Mouse (Mus musculus): ENCODE results near the gene Tcp1.
A peak's percentile ranks its signal among the peaks of the same experiment; 100 is the strongest.
"Not testable (repeated sequence)": the region's sequence is repeated elsewhere in the genome, so short reads cannot be mapped to it uniquely, and the experiment has no call there.

Gene Tcp1

DNA sequence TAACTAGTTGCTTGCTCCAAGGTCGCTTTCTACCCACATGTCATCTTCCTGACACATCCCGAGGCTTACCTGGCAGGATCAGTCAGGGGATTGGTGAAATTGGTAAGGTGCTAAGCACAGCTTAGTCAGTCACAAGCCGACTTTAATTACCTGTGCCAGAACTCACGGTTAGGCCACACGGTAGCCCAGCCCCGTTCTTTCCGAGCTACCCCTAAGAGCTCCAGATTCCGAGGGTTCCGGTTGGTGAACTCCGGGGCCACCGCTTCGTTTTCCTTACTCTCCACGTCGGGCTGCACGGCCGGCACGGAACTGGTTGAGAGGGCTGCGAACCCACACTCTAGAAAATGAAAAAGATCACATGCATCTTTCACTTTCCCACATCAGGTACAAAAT, at the start of gene Tcp1:
TSS of gene Tcp1 (plus strand) at position 214 of the 393 bp plus-strand sequence.
- DNase-seq (ENCODE audit: low read depth): no peak

DNA sequence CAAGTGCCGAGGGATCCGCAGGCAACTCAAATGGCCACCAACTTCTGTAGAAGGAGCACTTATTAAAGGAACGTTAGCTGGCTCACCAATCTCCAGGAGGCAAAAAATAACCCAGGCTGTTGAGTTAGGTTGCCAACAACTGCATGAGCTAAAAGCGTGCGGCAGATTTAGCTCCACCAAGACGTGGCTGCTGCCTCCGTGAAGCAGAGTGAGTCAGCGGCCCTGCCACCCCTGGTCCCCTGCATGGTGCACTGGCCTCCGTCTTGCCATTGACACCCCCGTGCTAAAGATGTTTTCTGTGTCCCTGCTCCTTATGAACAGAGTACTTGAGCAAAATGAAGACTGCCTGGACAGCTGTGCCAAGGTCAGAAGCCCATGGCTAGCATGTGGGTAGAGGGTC, 48.6 kb upstream of the Tcp1 start:
- no peak for DNase-seq (ENCODE audit: low read depth)

DNA sequence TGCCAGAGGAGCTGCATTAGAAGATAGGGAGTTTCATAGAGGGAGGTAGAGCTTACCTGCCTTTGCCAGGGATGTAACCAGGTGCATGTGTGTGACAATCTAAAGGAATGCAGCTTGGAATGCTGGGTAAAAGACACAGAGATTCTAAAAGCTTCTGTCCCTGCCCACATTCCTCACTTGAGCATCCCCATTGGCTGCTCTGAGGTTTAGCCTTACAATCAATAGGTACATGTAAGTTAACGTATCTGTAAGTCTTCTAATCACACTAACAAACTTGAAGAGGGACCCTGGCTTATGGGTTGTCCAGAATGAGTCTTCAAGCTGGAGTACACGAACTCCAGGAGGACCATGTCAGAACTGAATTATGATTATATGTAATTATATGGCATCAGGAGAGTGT, 47.5 kb upstream of the Tcp1 start, which contains the start of gene Mas1:
TSS of gene Mas1 (minus strand) at position 101 of the 400 bp plus-strand sequence.
- no peak for DNase-seq (ENCODE audit: low read depth)

DNA sequence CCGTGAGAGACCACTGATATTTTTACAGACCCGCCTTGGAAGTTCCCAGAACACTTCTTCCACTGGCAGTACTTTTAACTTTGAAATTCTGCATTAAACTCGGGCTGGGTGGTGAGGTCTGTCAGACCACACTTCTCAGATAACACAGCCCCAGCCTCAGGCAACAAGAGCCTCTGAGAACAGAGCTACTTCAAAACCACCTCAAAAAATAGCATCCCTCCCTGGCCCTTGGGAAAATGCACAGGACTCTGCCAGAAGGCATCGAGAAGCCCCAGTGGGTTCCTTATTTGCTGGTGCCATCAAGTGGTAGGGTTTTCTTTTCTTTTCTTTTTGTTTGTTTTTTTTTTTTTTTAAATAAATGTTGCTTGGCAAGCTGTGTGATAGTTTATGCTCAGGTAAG, 46.9 kb upstream of the Tcp1 start:
- DNase-seq (ENCODE audit: low read depth): no peak

DNA sequence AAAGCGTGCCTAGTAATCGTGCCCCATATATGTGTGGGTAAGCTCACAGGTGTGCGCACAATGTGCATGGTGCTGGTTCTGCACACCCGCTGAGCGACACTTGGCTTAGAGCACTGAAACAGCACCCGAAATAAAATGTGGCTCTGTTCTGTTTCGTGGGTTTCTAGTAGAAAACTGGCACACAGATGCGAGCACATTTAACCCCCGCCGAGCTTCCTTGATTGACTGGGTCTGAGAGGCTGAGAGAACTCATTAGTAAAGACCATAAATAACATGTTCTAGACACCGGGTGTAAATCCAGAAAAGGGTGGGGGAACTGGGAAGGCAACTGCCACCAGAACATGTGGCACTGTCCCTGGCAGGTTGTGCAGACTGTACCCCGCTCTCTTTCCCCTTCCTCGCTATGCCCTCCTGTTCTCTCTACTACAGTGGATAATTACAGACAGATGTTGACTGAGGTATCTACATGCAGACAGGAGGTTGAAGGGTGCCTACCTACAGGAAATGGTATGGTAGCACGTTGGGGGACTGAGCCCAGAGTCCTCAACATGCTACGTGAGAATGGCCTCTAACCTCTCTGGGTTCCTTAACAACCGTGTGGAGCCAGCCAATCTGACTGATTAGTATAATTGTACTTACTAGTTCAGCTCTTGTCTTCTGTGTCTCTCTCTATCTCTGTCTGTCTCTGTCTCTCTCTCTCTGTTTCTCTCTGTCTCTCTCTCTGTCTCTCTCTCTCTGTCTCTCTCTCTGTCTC, 43.0 kb upstream of the Tcp1 start:
- DNase-seq (ENCODE audit: low read depth): no peak

DNA sequence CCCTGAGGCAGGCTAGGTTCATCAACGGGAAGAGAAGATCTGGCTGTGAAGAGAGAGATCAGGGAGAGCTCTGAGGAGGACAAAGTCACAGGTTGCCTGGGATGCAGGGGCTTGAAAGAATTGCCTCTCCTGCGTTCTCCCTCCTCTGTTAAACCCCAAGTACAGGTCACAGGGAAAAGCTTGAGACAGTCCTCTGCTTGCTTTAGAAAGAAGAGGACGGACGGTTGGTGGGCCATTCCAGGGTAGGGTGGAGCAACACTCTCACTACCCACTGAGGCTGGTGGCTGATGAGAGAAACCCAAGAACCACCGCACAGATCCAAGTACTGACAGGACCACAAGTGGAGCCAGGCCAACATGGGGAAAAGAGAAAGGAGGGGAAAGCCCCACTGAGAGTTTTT, 39.8 kb upstream of the Tcp1 start, which contains the start of gene Mrgprh:
TSS of gene Mrgprh (plus strand) at position 301 of the 400 bp plus-strand sequence.
- DNase-seq (ENCODE audit: low read depth): no peak

DNA sequence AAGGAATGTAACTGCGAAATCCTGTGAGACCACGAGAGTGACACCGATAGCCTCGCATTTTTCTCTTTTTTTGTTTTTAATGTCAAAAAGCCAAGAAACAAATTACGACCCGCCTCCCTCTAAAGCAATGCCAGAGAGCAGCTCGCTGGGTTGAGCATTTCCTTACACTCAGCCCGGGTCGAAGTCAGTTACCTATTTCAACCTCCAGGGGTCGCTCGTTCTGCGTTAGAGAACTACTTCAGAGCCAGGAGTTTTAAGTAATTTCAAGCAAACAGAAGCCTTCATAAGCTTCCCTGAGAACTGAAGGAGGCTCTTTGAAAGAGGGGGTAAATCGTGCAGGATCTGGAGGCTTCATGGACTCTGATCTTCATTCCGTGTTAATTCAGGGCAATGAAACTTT, 35.3 kb upstream of the Tcp1 start:
- peak; percentile 88 for DNase-seq (ENCODE audit: low read depth)

DNA sequence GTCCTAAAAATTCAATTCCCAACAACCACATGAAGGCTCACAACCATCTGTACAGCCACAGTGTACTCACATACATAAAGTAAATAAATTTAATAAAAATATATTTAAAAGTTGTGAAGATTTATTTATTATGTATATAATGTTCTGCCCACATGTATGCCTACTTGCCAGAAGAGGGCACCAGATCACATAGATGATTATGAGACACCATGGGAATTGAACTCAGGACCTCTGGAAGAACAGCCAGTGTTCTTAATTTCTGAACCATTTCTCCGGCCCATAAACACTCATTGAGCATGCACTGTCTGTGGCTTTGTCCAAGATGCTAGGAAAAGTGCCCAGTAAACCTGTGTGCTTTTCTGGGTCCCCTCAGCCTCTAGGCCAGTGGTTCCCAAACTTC, 34.3 kb upstream of the Tcp1 start:
- DNase-seq (ENCODE audit: low read depth): peak; percentile 59

DNA sequence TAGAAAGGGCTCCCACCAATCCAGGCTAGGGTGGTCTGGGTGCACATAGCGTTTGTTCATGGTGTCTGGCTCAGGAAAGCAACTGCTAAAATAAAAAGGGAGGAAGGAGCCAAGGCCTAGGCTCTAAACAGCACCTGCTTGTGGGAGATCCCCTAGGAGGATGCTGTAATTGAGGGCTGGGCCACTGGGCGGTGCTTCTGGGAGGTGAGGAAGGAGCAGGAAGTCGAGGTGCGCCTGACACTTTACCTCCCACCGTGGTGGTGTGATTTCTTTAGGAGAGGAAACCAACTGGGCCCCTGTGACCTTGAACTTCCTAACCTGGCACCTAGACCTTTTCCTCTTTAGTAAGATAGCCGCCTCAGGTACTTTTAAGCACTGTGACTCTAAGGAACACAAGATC, 28.9 kb upstream of the Tcp1 start:
- no peak for DNase-seq (ENCODE audit: low read depth)

DNA sequence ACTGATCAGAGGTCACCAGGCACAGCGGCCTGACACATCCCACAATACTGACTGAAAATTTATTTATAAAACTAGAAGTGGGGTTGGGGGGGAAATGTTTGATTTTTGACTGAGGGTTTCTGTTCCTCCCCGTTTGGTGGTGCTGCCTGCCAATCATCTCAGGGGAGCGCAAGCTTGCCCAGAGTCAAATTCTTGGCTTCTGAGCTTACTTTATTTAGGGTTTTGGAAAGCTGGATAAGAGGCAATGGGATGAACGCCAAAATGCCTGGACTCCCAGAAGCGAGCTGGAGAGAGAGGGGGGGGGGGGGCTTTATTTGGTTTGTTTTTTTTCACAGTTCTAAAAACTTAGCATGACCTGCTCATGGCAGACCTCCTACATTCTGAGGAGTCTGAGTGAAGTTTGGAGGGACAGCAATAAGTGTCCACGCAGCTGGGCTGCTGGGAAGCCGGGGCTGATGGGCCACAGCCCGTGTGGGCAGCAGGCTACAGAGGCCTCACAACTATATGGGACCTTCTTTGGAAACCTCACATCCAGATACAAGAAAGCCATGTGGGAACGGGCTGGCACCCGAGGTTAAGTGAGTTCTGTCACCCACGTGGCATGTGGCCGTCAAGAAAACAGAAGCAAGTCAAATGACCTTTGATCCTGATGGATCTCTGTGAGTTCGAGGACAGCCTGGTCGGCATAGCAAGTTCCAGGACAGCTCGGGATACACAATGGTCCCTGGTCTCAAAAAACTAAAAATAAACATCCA, 28.3 kb upstream of the Tcp1 start:
- DNase-seq (ENCODE audit: low read depth): no peak

DNA sequence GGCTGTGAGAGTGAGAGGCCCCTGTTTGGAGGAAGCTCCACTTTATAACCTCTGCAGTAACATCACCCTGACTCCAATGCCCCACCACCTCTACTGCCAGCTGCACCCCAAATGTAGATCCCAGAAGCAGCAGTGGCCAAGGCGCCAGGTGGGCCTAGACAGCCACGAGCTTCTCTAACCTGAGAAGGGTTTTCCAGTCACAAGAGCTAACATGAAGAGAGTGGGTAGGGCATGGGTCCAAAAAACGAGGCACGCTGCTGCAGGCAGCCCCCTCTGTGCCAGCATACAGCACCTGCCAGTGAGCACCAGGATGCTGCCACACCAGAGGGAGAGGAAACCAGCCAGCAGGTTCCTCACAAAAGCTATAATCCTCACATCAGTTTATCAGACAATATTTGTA, 24.4 kb upstream of the Tcp1 start:
- no peak for DNase-seq (ENCODE audit: low read depth)

DNA sequence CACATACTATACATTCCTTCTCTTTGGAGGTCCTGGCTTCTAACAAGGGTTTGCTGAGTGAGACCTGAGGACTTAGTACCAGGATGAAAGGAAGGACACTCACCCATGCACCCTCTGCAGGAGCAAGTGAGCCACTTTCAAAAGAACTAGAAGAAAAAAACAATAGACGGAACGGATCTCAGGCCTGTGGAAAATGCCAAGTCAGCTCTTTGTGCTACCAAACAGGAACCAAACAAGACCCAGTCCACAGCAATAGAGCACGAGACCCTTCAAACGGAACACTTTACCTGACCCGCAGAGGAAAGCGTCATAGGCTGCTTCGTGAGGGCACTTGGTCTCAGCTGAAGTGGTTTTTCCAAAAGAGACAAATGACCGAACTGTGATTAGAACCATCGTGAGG, 23.5 kb upstream of the Tcp1 start:
- DNase-seq (ENCODE audit: low read depth): no peak

DNA sequence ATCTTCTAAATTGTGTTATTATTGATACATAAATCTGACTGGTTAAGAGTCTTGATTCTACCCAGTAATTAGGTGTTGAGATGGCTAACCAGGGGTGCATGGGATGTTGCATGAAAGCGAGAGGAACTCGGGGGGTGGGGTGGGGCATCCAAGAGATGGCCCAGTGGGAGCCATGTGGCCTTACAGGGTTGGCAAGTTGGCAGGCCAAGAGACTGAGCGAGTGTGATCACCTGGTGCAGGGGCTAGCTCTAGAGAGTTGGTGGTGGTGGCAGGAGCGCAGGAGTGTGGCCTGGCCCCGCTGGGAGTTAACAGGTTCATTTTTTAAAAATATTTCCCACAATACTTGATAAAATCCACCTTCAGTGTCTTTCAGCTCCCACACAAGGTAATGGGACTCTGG, 17.8 kb upstream of the Tcp1 start:
- no peak for DNase-seq (ENCODE audit: low read depth)

DNA sequence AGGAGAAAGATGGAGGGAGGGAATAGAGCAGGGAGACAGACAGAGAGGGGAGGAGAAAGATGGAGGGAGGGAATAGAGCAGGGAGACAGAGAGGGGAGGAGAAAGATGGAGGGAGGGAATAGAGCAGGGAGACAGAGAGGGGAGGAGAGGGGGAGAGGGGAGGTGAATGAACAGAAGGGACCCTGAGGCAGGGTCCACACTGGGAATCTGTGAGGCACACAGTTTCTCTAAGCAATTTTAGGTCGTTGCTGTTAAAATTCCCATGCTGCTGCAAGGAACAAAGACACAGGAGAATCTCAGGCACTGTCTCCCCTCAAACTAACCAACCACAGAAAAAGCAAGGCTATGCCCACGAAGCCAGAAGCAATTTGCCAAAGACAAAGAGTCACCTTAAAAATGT, 16.9 kb upstream of the Tcp1 start:
- not testable (repeated sequence) for DNase-seq (ENCODE audit: low read depth)

DNA sequence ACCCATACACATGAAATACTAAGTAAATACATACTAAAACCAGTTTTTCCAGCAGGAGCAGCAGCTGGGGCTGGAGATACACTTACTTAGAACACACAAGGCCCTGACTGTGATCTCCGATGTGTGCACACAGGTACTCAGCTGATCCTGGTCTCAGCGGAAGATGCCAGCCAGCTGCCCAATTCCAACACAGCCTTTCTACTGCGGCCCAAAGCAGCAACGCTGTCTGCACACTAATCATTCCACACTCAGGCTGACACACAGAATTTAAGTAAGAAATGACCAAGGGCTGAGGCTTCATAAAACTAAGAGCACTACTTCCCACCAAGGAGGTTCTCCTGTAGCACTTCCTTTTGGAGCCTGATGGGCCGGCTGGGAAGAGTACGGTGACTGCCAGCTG, 13.2 kb upstream of the Tcp1 start:
- DNase-seq (ENCODE audit: low read depth): no peak

DNA sequence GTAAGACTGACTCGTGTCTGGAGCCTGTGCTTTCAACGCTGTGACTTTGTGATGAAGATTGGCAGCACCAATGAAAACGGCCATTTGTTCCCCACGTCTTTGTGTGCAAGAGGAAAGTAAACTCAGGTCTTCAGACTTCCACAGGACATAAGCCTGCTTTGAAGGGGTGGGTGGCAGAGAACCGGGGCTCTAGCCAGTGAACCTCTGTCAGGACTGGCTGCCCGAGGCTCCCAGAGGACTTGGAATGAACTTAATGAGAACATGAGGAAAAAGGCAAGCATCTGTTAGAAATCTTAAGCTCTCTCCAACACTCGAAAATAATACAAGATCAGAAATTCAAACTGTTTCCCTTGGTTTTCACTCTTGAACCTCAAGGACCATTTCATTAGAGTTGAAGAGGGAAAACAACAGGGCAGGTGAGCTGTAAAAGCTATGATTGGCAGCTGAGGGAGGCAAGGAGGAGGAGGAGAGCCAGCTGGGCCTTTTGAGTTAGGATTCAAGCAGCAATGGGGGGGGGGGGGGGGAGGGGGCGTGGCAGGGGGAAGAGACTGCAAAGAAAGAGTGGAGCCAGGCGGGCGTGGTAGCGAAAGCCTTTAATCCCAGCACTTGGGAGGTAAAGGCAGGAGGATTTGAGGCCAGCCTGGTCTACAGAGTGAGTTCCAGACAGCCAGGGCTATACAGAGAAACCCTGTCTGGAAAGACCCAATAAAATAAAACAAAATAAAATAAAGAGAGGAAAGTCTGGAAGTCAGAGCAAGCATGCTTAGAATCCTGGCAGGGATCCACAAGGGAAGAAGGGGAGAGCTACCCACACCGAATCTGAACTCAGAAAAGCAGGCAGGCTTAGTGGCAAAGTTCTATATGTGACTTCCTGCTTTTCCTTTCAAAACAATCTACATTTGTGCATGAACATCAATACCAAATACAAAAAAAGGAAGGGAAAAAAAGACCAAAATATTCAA, 11.8 kb upstream of the Tcp1 start:
- DNase-seq (ENCODE audit: low read depth): no peak

DNA sequence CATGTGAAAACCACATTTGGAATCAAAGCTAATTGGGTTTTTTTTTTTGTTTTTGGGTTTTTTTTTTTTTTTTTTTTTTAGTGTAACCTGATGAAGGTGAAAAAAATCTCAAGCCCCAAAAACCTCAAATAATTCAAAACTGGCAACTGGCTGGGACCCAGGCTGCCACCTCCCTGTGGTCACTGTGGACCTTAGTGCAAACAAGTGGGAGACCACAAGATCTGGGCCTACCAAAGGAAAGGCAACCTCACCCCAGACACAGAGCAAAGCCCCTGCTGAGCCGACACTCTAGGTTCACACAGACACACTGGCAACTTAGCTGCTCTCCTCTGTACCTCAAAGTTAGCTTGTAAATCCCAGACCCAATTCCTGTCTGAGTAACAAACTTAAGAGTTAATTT, 11.2 kb upstream of the Tcp1 start:
- DNase-seq (ENCODE audit: low read depth): peak; percentile 66

DNA sequence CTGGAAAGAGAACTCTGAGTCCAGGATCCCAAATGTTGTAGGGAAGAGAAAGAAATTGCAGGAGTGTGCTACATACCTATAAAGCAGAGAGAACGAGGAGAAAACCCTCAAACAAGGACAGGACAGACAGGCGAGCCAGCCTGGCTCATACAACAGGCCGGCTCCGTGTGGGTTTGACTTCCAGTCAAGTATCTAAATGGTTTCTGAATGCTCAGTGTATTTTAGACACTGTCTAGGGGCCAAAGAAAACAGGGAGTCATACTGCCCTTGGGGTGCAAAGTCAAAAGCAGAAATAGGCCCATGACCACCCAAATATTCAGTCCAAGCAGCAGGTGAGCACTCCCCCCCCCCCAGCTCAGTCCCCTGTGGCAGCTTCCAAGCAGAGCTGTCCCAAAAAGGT, 9.7 kb upstream of the Tcp1 start:
- DNase-seq (ENCODE audit: low read depth): no peak

DNA sequence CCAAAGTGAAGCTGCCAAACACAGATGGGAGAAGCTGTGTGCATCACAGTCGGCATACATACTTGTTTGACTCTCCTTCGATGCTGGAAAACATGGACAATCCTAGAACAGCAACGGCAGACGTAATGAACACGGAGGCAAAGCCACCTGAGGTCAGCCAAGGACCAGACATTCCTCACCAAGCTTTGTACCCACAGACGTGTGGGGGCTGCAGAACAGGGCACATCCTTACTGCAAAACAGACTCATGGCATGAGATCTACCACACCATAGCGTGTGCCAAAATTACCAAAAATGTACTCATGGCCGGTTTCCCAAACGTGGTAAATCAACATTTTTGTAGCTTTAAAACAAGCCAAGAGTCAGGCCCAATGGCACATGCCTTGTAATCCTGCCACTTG, 9.1 kb upstream of the Tcp1 start:
- no peak for DNase-seq (ENCODE audit: low read depth)

DNA sequence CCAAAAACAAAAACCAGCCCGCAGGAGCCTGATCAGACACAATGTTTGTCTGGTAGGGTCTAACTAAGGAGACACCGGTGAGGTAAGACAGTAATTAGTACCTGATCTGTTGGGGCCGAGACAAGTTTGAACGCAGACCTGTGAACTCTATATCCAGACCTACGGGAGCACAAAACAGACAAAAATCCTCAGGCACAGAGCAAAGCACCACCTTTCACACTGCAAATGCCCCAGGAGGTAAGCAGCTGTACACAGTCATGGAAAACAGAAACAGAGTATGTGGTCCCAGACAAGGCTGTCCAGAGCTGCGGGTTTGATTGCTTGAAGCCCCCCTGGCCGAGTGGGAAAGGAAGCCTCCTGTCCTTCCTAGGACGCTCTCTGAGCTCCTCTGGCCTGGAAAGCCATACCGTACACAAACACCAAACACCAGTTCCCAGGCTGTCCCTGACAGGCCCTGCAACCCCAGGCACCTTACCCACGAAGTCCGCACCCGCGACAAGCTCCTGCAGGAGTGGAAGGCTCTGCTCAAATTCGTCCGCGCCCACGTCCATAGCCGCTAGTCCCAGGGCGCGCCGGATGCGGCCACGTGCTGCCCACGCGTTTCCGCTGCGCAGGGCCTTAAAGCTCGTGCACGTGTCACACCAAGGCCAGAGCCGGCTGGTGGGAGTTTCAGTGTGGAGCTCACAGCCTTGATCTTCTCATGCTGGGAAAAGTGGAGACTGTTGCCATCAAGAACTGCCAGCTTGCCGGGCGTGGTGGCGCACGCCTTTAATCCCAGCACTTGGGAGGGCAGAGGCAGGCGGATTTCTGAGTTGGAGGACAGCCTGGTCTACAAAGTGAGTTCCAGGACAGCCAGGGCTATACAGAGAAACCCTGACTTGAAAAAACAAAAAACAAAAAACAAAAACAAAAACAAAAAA, 5.9 kb upstream of the Tcp1 start, which contains the start of gene Pnldc1:
TSS of gene Pnldc1 (minus strand) at position 870 of the 920 bp plus-strand sequence.
- no peak for DNase-seq (ENCODE audit: low read depth)

DNA sequence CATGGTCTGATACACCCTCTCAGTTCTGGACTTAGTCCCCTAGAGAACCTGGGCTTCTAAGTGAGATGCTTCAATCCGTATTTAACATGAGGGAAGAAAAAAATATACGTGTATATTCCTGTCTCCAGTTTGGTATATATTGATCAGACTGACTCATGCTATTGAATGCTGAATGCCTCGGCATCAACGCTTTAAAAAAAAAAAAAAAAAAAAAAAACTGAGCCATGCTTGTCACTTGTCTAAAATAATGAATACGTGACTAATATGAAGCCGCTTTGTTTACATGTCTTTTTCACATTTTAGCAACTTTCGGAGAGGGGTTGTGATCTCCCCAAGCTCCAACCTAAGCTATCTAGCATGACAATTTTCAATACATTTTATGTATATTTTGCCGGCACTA, 5.1 kb upstream of the Tcp1 start:
- no peak for DNase-seq (ENCODE audit: low read depth)
